Mouse (Mus musculus) mouse trophoblast stem cell (cell line): Measurements from ENCODE around the gene Adipor2.

ENCODE experiments used
- in situ Hi-C, 2 experiments: fragments of 300-500 bp; cut with MseI, MboI; formaldehyde crosslinking; loops; 2 replicates in 1 of 2; 3 replicates in 1 of 2; pipeline ENCODE4 v1.15.1; 2025

The Adipor2 gene

GRCm38 (mm10) chr6:119314751-119315476 lies 102.6 kb downstream of the Adipor2 start:
- in situ Hi-C loops: no loop called here

DNA sequence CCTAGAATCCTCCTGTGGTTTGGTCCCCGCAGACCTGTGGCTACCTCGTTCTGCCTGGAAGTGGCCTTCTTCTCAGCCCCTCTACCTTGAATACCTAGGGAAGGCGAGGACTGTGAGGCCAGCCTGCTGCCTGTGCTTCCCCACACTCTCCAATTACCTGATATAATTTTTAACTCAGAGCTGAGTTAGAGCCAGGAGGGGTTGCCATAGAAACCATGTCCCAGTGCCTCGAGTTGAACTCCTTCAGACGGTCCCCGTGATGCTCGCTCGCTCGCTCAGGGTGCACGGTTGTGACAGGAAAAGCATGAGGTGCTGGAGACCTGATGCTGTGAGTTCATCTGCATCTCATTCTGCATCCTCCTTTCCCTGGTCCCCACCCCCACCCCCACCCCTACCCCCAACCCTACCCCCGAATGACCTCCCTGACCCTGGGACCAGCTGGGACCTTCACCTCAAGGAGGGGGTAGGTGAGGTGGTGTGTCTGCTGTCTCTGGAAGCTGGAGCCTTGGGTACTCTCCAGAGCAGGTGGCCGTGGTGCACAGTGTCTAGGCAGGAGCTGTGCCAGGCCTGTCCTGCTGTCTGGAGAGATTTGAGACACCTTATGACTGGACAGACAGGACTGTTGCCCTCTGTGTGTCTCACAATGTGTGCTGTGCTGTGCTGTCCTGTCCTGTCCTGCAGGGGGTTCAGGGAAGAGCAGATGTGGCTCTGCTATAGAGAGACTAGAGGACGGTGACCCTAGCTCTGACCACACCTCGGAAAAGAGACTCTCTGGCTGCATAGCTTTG lies 103.7 kb downstream of the Adipor2 start:
- in situ Hi-C loops: no loop called here

DNA sequence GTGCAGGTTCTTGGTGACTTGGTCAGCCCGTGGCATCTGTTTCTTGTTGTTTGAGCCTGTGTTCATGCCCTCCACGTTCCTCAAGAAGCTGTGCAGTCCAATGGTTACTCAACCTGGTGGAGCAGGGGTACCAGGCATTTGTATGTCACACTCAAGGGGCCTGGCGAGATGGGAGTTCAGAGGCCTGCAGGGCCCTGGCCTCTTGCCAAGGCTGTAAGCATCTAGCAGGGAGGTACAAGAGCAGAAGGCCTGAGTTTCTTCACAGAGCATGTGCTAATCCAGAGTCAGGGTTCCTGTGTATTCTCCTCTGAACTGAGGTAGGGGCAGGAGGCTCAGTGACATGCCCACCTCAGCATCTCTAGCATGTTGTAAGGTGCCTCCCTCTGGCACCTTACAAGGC lies 104.4 kb downstream of the Adipor2 start:
- in situ Hi-C loops: no loop called here

DNA sequence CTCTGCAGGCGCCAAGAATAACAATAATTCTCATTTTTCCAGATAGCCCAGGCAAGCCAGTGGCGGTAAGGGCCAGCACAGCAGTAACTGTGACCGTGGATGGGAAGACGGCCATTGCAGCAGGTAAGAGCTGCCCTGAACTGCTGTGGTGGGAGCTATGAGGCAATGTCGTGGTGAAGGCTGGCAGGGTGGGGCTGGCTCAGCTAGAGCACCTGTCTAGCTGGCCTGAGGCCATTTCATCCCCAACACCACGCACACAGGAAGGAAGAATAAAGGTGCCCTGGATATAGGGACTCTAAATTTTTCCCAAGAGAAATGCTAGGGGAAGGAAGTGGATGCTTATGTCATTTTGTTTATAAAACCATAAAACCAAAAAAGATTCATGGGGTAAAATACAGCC lies 105.1 kb downstream of the Adipor2 start:
- in situ Hi-C loops: no loop called here

GRCm38 (mm10) chr6:119310176-119310575 lies 107.3 kb downstream of the Adipor2 start:
- in situ Hi-C loops: no loop called here

DNA sequence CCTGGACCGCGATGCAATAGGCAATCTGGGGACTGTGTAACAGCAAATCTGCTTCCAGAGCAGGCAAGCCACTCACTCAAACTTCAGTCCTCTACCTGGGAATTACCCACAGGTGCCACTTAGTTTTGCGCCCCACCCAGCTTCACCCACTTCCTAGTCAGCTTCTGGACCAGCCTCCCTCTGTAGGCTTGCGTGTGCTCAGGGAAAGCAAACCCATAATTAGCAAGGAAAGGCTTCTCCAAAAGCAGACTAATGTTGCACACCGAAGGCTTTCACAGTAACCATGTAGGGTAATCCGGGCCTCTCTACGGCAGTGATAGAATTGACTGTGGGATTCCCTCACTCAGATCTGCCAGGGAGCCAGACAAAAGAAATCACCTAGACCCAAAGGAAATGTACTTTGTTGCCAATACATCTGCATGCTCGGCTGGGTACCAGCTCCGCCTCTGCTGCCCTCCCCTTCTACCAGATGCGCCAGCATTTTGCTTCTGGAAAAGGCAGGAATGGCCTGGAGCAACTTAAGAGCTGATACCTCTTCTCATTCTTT lies 109.6 kb downstream of the Adipor2 start:
- in situ Hi-C loops: no loop called here

DNA sequence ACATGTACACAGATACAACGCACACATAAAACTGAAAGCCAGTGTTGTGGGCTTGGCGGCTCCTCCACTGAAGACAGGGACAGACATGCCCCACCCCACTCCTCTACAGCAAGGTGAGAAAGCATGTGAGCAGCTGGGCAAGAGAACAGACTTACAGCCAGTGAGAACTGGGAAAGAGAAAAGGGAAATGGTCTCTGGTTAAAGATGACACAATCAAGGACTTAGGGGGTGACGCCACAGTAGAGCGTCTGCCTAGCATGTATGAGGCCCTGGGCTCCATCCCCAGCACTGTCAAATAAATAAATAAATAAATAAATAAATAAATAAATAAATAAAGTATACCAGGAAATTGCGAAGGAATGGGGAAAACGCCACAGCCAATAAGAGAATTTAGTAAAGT lies 114.2 kb downstream of the Adipor2 start:
- in situ Hi-C loops: no loop called here
